Mouse (Mus musculus): ENCODE results near the gene Ugt3a2. TPM values are rescaled to one million over a fixed set of nuclear protein-coding genes. Genes with fewer than 3 reads are reported as not detected.

Gene Ugt3a2
- not detected for polyA plus RNA-seq (2017; shearing (Covaris generic))

DNA sequence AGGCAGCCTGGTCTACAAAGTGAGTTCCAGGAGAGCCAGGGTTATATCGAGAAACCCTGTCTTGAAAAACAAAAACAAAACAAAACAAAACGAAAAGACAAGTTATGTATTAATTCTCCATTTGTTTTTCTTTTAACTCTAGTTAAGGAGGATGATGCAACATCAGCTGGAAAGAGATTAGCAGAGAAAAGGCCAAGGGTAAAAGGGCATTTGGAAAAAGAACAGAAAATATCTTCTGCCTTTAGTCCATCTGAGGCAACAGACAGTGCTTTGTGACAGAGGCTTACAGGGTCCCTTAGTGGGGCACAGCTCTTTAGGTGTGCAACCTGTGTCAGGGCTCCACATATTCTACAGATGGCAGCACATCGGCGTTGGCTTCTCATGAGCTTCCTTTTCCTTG is at the start of gene Ugt3a2:
Ugt3a2 (plus strand) TSS at position 210 of the 400 bp plus-strand sequence.

Other genes starting within 250 kb of the Ugt3a2 start
- 4.4 TPM for gene Lmbrd2, start 195.0 kb upstream of the Ugt3a2 start, polyA plus RNA-seq (2017; shearing (Covaris generic))
- gene Skp2, start 180.1 kb upstream of the Ugt3a2 start, polyA plus RNA-seq (2017; shearing (Covaris generic)) = 2.4 TPM
- gene Ugt3a1, start 58.7 kb upstream of the Ugt3a2 start, polyA plus RNA-seq (2017; shearing (Covaris generic)) = 0.25 TPM
- gene Capsl, start 100.5 kb downstream of the Ugt3a2 start, polyA plus RNA-seq (2017; shearing (Covaris generic)) = 0.50 TPM
- gene Il7r, start 194.6 kb downstream of the Ugt3a2 start, polyA plus RNA-seq (2017; shearing (Covaris generic)) = 495 TPM